Mouse (Mus musculus) embryonic facial prominence, embryonic 13.5 days (tissue): ENCODE data around the gene Phf5a. TPM values are rescaled to one million over a fixed set of nuclear protein-coding genes. Genes with fewer than 3 reads are reported as not detected.

Source experiments
- ATAC-seq: fragments of 200-750 bp; cut with Nextera tagmentation; 2 replicates; pipeline ENCODE4 v1.8.0; 2017; ENCODE audit warnings: low read depth; ENCODE audit not compliant: insufficient number of reproducible peaks, insufficient read depth, low FRiP score, low TSS enrichment
- H3K27ac ChIP-seq: fragments of 300-500 bp; sonication (generic); 2 replicates; pipeline ENCODE4 v1.5.1; 2015; ENCODE audit warnings: moderate library complexity, mild to moderate bottlenecking, inconsistent platforms
- H3K27me3 ChIP-seq: fragments of 300-500 bp; sonication (generic); 2 replicates; pipeline ENCODE4 v1.6.1; 2015; ENCODE audit warnings: mild to moderate bottlenecking, inconsistent platforms
- H3K36me3 ChIP-seq: fragments of 300-500 bp; sonication (generic); 2 replicates; pipeline ENCODE4 v1.6.1; 2015; ENCODE audit warnings: mild to moderate bottlenecking, inconsistent platforms
- H3K4me1 ChIP-seq: fragments of 300-500 bp; sonication (generic); 2 replicates; pipeline ENCODE4 v1.6.1; 2015; ENCODE audit warnings: inconsistent platforms
- H3K4me2 ChIP-seq: fragments of 300-500 bp; sonication (generic); 2 replicates; pipeline ENCODE4 v1.6.1; 2015; ENCODE audit warnings: moderate library complexity, mild to moderate bottlenecking, inconsistent platforms
- H3K4me3 ChIP-seq: fragments of 300-500 bp; sonication (generic); 2 replicates; pipeline ENCODE4 v1.5.1; 2015; ENCODE audit warnings: mild to moderate bottlenecking, inconsistent platforms
- H3K9ac ChIP-seq: fragments of 300-500 bp; sonication (generic); 2 replicates; pipeline ENCODE4 v1.6.1; 2015; ENCODE audit warnings: mild to moderate bottlenecking, inconsistent platforms
- H3K9me3 ChIP-seq: fragments of 300-500 bp; sonication (generic); 2 replicates; pipeline ENCODE4 v1.6.1; 2016; ENCODE audit warnings: inconsistent platforms
- WGBS: fragments of 180-500 bp; shearing (Covaris S2); methylation state at CpG from one replicate; pipeline ENCODE4 v1.1.7; 2015; ENCODE audit warnings: mixed read lengths; 5-methylcytosine and 5-hydroxymethylcytosine counted together
- polyA plus RNA-seq: library from polyadenylated mRNA; unstranded; fragments of >200 nt; fragmentation: Nextera tagmentation; extraction: Ambion mirVana; gene quantifications from 2 replicates; pipeline ENCODE4 v1.2.1, GENCODE M21; 2015

The Phf5a gene
- polyA plus RNA-seq, 1 experiment from 2014 or later = 172 TPM

GRCm38 (mm10) chr15:81856938-81857723 lies 14.6 kb downstream of the Phf5a start:
- H3K36me3 ChIP-seq = peaks cover 20% of the 10 kb centered on the region
- peak overlapping the region; percentile 89 for H3K4me3 ChIP-seq
- peaks cover 15% of the 10 kb centered on the region for H3K4me1 ChIP-seq
- H3K9me3 ChIP-seq = no peaks in the 10 kb centered on the region
- no peaks in the 10 kb centered on the region for H3K27me3 ChIP-seq
- H3K27ac ChIP-seq = peak overlapping the region; percentile 97
- 1% methylated on average over 14 of the region's 14 CpGs for WGBS
- peak overlapping the region; percentile 87 for H3K4me2 ChIP-seq
- ATAC-seq = no peak
- H3K9ac ChIP-seq = peak overlapping the region; percentile 94

- under 1% methylated on average over 28 of the region's 28 CpGs for WGBS
- Histone ChIP-seq H3K36me3 (peaks cover 30% of the 10 kb centered on the region), H3K27me3 (no peaks in the 10 kb centered on the region), H3K9me3 (no peaks in the 10 kb centered on the region), H3K4me2 (peak overlapping the region; percentile 87), H3K4me1 (peaks cover 15% of the 10 kb centered on the region), H3K4me3 (peak overlapping the region; percentile 89), H3K27ac (peak overlapping the region; percentile 75), H3K9ac (peak overlapping the region; percentile 94)
- peak; percentile 76 for ATAC-seq
Measured at GRCm38 (mm10) chr15:81856030-81856790, 15.5 kb downstream of the Phf5a start.

GRCm38 (mm10) chr15:81853081-81853480 lies 18.6 kb downstream of the Phf5a start:
- Histone ChIP-seq H3K9ac (no peak overlapping the region), H3K4me3 (no peak overlapping the region), H3K27ac (no peak overlapping the region), H3K4me2 (no peak overlapping the region), H3K9me3 (no peaks in the 10 kb centered on the region), H3K27me3 (no peaks in the 10 kb centered on the region), H3K4me1 (peaks cover 15% of the 10 kb centered on the region), H3K36me3 (peaks cover 54% of the 10 kb centered on the region)
- no peak for ATAC-seq
- WGBS = 87% methylated on average over 7 of the region's 7 CpGs

GRCm38 (mm10) chr15:81852411-81853000 lies 19.2 kb downstream of the Phf5a start:
- no peak for ATAC-seq
- H3K4me1 ChIP-seq = peaks cover 15% of the 10 kb centered on the region
- 0 out of 2 replicates have a peak overlapping the region, but pooled peaks have one; percentile 32 for H3K9ac ChIP-seq
- 92% methylated on average over 9 of the region's 9 CpGs for WGBS
- H3K4me3 ChIP-seq = no peak overlapping the region
- H3K9me3 ChIP-seq = no peaks in the 10 kb centered on the region
- H3K27ac ChIP-seq = no peak overlapping the region
- no peak overlapping the region for H3K4me2 ChIP-seq
- no peaks in the 10 kb centered on the region for H3K27me3 ChIP-seq
- peaks cover 59% of the 10 kb centered on the region for H3K36me3 ChIP-seq

- Histone ChIP-seq H3K27ac (no peak overlapping the region), H3K4me1 (peaks cover 12% of the 10 kb centered on the region), H3K9ac (no peak overlapping the region), H3K27me3 (no peaks in the 10 kb centered on the region), H3K9me3 (no peaks in the 10 kb centered on the region), H3K4me3 (no peak overlapping the region), H3K4me2 (no peak overlapping the region), H3K36me3 (peaks cover 69% of the 10 kb centered on the region)
- ATAC-seq = no peak
- WGBS = 96% methylated on average over 15 of the region's 15 CpGs
Measured at GRCm38 (mm10) chr15:81851375-81851774, 20.3 kb downstream of the Phf5a start.

- Histone ChIP-seq H3K4me3 (no peak overlapping the region), H3K9me3 (no peaks in the 10 kb centered on the region), H3K36me3 (peaks cover 69% of the 10 kb centered on the region), H3K4me1 (peaks cover 13% of the 10 kb centered on the region), H3K4me2 (no peak overlapping the region), H3K27ac (no peak overlapping the region), H3K9ac (no peak overlapping the region), H3K27me3 (no peaks in the 10 kb centered on the region)
- 83% methylated on average over 14 of the region's 14 CpGs for WGBS
- no peak for ATAC-seq
Measured at GRCm38 (mm10) chr15:81850718-81851117, 21.0 kb downstream of the Phf5a start.

- H3K27me3 ChIP-seq = no peaks in the 10 kb centered on the region
- peaks cover 65% of the 10 kb centered on the region for H3K36me3 ChIP-seq
- H3K4me1 ChIP-seq = 0 out of 2 replicates have a peak, but pooled peaks cover 5% of the 10 kb centered on the region
- no peak for ATAC-seq
- H3K4me2 ChIP-seq = no peak overlapping the region
- H3K4me3 ChIP-seq = no peak overlapping the region
- H3K9ac ChIP-seq = no peak overlapping the region
- no peaks in the 10 kb centered on the region for H3K9me3 ChIP-seq
- WGBS = 84% methylated on average over 9 of the region's 9 CpGs
- no peak overlapping the region for H3K27ac ChIP-seq
Measured at GRCm38 (mm10) chr15:81849104-81849503, 22.6 kb downstream of the Phf5a start.

GRCm38 (mm10) chr15:81848301-81848700 lies 23.4 kb downstream of the Phf5a start:
- 0 out of 2 replicates have a peak, but pooled peaks cover 5% of the 10 kb centered on the region for H3K4me1 ChIP-seq
- no peak overlapping the region for H3K4me3 ChIP-seq
- peaks cover 59% of the 10 kb centered on the region for H3K36me3 ChIP-seq
- ATAC-seq = no peak
- H3K9me3 ChIP-seq = no peaks in the 10 kb centered on the region
- no peak overlapping the region for H3K4me2 ChIP-seq
- WGBS = 36% methylated on average over 7 of the region's 7 CpGs
- no peaks in the 10 kb centered on the region for H3K27me3 ChIP-seq
- no peak overlapping the region for H3K27ac ChIP-seq
- H3K9ac ChIP-seq = no peak overlapping the region

- no peaks in the 10 kb centered on the region for H3K27me3 ChIP-seq
- H3K9ac ChIP-seq = no peak overlapping the region
- H3K4me3 ChIP-seq = no peak overlapping the region
- H3K9me3 ChIP-seq = no peaks in the 10 kb centered on the region
- no peak overlapping the region for H3K4me2 ChIP-seq
- H3K27ac ChIP-seq = no peak overlapping the region
- WGBS = 88% methylated on average over 5 of the region's 5 CpGs
- 0 out of 2 replicates have a peak, but pooled peaks cover 5% of the 10 kb centered on the region for H3K4me1 ChIP-seq
- peaks cover 56% of the 10 kb centered on the region for H3K36me3 ChIP-seq
- no peak for ATAC-seq
Measured at GRCm38 (mm10) chr15:81847861-81848260, 23.9 kb downstream of the Phf5a start.

- Histone ChIP-seq H3K4me2 (no peak overlapping the region), H3K4me1 (0 out of 2 replicates have a peak, but pooled peaks cover 5% of the 10 kb centered on the region), H3K27ac (no peak overlapping the region), H3K4me3 (no peak overlapping the region), H3K9ac (no peak overlapping the region), H3K27me3 (no peaks in the 10 kb centered on the region), H3K36me3 (peaks cover 49% of the 10 kb centered on the region), H3K9me3 (no peaks in the 10 kb centered on the region)
- 88% methylated on average over 4 of the region's 4 CpGs for WGBS
- ATAC-seq = no peak
Measured at GRCm38 (mm10) chr15:81847161-81847560, 24.6 kb downstream of the Phf5a start.

- Histone ChIP-seq H3K9ac (no peak overlapping the region), H3K27me3 (no peaks in the 10 kb centered on the region), H3K4me1 (0 out of 2 replicates have a peak, but pooled peaks cover 5% of the 10 kb centered on the region), H3K9me3 (no peaks in the 10 kb centered on the region), H3K36me3 (peaks cover 45% of the 10 kb centered on the region), H3K27ac (no peak overlapping the region), H3K4me3 (no peak overlapping the region), H3K4me2 (no peak overlapping the region)
- 89% methylated on average over 9 of the region's 9 CpGs for WGBS
- no peak for ATAC-seq
Measured at GRCm38 (mm10) chr15:81846755-81847154, 25.0 kb downstream of the Phf5a start.
